Mouse (Mus musculus): ENCODE data around the gene Pla2g2d.

Gene Pla2g2d

DNA sequence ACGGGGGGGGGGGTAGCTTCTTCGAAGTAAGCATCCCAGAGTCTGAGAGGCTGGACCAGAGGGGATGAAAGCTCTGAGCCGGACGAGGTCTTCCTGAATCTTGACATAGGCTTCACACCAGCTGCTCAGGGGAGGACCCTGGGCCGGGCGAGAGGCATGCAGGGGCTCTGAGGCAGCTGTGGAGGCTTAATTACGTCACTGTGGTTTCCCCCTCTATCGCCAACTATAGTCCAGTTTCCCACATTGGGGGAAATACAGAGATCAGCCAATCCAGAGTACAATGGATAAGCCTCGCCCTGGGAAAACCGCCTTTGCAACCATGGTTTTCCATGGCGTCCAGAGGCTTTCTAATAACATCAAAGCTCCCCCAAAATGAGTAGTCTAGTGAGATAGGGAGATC lies 51.6 kb downstream of the Pla2g2d start:
- no peak for DNase-seq

Data from kidney, postnatal 36 days (tissue).